Mouse (Mus musculus): ENCODE results near the gene Gzmb.
"Not testable (repeated sequence)": the region's sequence is repeated elsewhere in the genome, so short reads cannot be mapped to it uniquely, and the experiment has no call there.

Gene Gzmb

DNA sequence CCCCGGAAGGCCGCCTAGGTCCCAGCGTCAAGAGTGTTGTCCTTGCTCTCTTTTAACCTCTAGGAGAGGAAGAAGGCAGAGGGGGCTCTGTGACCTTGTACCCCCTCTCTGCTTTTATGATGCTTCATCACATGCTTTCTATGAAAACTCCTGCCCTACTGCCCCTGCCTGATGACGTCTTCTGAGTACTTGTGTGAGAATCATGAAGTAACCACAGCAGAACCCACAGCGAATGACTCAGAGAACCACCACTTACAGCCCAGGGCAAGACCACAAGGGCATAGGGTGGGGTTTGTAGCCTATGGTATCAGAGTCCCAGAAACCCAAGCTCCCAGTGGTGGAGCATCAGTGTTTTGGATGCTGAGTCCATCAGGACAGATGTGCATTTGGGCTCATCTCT lies at the start of gene Gzmb:
Gene Gzmb (minus strand): TSS at position 108 of the 400 bp plus-strand sequence.
- no peak for DNase-seq

DNA sequence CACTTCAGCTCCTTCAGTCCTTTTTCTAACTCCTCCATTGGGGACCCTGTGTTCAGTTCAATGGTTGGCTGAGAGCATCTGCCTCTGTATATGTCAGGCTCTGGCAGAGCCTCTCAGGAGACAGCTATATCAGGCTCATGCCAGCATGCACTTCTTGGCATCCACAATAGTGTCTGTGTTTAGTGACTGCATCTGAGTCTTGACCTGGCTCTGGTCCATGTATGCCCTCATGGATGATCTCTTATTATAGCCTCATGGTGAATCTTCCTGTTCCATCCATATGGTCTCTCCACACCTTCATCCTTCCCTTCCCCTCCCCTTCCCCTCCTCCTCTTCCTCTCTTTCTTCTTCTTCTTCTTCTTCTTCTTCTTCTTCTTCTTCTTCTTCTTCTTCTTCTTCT lies 49.7 kb upstream of the Gzmb start:
- not testable (repeated sequence) for DNase-seq

DNA sequence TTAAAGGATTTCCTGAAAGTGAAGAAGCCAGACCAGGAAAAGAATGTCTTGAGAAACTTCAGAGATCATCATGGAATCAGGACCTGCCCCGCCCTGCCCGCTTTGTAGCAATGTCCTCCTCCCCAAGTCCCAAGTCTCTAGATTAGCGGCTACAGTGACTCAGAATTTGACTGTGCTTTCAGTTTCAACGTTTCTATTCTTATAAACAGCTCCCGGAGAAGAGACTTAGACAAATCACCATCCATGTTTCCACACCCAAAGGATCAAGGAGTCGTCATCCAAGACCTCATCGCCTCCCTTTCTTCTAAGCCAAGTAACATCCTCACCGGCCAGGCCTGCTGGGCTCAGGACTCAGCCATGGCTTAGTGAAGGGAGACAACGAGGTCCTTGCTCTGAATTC lies 48.2 kb upstream of the Gzmb start:
- DNase-seq = no peak

DNA sequence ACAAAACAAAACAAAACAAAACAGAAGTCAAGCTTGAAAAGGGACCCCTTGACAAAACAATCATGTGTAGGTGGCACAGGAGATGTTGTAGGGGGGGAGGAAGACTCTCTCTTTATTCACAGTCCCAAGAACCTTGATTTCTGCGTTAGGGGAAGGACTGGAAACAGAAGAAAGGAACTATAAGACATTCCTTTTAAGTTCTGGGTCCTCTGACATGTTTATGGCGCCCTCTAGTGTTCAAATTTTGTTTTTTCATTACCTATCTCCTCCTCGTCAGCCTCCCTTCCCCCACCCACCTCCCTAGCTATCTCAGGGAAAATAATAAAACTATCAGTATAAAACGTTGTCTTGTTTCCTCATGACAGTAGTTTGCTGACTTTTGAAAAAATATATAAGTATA lies 42.1 kb upstream of the Gzmb start:
- DNase-seq = peak; percentile 56

DNA sequence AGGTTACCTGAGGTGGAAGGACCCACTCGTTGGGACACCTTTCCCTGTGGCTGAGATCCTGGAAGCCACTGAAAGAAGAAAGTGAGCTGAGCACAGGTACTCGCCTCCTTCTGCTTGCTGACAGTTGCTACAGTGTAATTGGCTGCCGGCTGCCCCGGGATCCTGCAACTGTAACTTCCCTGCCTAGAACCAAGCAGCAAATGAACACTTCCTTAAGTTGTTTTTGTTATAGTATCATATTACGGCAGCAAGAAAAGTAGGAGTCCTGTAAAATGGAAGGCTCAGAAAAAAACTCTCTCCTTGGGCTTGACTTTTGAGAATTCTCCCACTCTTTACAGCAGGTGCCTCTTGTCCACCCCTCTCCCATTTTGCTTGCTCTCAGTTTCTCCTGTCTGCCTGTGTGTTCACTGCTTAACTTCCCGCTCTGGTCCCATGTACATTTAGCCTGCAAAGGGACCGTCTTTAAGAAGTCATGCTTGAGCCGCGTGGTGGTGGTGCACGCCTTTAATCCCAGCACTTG lies 41.5 kb upstream of the Gzmb start:
- DNase-seq = no peak

DNA sequence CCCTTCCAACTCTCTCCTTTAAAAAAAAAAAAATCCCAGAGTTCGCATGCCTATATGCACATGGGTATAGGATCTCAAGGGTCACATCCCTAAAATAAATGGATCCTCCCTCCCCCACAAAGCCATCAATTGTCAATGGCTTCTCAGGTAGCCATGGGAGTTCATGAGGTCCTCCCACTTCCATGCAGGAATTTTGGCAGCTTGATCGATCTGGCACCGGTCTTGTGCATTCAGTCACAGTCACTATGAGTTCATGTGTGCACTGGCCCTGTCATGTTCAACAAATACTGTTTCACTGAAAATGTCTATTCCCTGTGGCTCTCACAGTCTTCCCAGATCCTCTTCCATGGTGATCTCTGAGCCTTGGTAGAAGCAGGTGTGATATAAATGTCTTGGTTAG lies 40.0 kb upstream of the Gzmb start:
- no peak for DNase-seq

DNA sequence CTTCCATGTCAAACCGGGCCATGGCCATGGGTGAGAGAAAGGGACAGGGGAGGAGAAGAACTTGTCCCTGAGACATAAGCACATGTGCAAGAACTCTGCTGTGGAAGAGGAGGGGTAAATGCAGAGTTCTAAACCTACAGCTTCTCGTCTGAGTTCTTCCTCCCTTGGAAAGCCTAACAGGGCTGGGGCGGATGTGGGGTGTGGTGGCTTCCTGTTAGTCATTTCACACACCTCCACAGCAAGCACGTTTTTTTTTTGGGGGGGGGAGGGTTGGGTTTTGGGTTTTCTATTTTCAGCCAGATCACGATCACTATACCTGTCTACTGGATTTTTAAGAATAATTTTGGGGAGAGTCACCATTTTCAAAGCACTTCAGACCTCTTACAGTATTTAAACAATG lies 34.7 kb upstream of the Gzmb start:
- no peak for DNase-seq

DNA sequence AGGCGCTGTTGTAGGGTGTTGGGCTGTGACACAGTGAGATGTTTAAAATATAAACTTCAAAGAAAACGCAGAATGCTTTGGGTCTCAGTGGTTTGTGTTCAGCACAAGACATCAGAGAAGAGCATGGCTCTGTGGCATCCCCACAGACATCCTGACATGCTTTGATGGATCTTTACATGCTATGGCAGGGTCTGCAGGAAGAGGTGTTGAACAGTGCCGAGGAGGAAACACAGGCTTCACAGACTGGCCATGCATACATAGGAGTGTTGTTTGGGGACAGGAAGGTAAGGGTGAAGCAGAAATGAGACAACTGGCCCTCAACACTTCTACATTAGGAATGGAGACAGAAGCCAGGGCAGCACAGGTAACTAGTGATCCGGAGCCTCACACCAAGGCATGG lies 34.0 kb upstream of the Gzmb start:
- DNase-seq = no peak

DNA sequence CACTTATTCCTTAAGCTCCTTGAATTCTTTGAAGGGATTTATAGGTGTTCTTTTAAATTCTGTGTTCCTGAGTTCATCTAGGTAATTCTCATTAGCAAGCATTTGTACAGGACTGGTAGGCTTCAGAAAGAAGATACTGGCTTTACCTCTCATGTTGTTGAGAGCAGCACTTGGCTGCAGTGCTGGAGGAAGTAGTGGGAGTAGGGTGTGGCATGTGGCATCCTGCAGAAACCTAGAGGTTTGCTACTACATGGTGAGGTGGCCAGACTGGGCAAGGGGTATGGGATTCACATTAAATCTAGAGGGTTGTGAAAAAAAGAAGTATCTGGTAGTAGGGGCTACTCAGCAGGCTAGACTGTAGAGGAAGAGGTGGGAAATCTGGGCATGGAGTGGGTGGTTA lies 31.1 kb upstream of the Gzmb start:
- no peak for DNase-seq

DNA sequence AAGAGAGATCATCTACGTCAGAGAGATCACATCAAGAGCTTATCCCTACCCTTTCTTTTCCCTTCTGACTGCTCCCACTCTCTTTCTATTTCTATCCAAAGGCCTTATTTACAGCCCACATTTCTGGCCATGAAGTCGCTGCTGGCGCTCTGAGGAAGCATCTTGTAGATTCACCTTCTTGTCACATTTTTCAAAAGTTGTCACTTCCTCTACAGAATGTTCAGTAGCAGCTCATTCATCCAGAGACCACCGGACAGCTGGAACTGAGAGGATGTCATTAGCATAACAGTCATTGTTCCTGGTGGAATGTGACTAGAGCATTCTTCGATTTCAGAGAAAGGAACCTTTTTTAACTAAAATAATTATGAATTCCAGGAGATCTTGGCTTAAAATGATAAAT lies 26.6 kb upstream of the Gzmb start:
- DNase-seq = no peak

DNA sequence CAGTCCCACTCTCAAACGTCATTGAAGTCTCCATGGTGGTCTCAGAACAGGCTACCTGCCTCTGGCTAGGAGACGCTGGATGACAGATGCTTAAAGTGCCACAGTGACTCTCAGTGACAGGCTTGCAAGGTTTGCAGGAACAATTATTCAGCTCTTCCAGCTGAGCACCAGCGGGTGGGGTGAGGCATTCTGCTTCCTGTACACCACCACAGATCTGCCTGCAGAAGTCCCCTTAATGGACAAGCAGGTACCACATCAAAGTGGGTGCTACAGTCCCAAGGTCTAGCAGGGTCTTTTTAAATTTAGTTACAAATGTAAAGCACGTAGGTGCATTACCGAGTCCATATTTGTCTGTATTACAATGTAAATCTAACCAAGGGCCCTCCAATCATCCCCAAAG lies 25.7 kb upstream of the Gzmb start:
- no peak for DNase-seq

DNA sequence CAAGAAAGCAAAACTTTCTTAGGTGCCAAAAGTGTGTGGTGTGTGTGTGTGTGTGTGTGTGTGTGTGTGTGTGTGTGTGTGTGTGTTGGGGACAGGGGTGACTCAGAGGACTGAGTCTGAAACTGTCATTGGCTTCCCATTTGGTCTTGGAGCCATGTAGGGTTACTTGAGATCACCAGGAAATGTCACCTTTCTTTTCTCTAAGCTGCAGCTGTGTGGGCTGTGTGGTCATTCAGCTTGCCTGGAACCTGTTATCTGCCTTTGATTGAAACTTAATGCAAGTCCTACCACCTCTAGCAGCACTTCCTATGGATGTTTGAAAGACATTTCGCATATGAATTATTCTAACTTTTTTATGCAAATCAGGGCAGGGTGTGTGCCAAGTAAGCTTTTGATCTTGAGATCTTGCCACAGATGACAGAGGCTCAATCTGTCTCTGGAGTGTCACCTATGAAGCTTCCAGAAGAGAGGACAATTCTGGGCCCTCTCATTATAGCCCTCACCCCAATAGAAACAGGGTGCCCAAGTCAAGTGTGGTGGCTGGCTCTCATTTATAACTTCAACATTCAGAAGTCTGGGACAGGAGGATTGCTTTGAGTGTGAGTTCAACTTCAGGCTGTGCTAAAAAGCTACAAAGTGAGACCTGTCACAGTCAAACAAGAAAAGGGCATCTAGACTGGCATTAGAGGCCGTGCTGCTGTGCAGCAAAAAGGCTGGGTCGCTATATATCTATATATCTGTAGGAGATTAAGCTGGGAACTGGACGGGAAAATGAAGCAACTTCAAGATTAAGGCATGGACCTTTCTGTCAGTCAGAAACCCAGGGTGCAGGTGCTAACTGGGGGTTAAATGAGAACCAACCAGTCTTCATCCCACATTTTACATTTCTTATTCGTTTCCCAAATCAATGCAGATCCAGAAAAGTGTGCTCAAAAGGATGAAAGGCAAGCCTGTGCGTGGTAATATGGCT lies 22.6 kb upstream of the Gzmb start:
- DNase-seq = no peak

DNA sequence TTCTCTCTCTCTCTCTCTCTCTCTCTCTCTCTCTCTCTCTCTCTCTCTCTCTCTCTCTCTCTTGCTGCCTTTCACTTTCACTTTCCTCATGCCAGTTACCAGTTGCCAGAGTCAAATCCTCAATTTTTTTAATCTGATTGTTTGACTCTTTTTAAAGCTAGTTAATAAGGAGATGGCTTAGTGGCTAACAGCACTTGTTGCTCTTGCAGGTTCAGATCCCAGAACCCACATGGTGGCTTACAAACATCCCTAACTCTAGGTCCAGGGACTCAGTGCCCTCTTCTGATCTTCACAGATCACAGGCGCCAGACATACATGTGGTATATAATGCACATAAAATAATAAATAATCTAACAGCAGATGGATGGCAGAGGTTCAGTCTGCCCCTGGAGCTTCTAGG lies 21.8 kb upstream of the Gzmb start:
- no peak for DNase-seq

DNA sequence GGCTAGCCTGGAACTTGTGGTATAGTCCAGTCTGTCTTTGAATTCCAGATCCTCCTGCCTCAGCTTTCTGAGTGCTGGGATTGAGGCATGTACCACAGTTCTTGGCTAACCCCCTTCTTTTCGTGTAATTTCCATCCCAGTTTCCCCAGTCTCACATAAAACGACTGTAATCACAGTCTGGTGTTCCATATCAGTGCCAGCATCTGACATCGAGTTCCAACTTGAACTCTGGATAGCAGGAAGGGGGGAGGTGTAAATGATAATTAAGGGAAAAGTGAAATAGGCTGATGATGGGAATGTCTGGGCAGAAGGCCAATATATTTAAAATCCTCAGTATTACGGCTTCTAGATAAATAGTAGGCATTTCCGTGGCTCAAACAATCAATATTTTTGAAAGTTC lies 19.0 kb upstream of the Gzmb start:
- DNase-seq = no peak

DNA sequence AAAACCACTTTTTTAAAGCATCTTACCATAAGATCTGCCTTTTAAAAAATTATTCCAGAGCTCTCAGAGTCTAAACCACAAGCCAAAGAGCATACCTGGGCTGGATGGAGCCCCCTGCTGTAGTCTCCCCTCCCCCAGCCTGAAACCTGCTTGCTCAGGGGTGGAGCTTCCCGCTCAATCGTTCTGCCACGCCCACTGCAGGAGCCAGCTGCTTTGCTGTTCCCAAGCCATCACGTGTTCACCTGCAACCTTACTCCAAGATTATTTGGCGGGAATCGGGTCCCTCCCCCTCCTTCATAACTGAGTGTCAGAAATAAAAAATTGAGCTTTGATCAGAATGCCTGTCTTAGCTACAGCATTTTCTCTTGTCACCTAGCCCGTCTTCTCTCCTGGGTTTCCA lies 16.6 kb upstream of the Gzmb start:
- DNase-seq = not testable (repeated sequence)

DNA sequence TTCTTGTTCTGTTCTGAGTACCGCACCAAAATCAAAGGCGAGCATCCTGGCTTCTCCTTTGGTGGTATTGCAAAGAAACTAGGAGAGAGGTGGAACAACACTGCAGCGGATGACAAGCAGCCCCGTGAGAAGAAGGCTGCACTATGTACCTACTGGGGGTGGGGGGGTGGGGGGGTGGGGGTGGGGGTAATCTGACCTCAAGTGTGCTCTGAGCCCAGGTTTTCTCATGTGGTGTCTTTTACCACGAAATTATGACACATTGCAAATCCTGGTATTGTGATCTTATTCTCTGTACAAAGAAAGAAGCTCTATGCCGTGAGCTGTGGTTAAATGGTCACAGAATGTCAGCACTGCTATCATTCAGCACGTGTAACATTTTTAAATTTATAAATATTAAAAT lies 14.0 kb upstream of the Gzmb start:
- not testable (repeated sequence) for DNase-seq

DNA sequence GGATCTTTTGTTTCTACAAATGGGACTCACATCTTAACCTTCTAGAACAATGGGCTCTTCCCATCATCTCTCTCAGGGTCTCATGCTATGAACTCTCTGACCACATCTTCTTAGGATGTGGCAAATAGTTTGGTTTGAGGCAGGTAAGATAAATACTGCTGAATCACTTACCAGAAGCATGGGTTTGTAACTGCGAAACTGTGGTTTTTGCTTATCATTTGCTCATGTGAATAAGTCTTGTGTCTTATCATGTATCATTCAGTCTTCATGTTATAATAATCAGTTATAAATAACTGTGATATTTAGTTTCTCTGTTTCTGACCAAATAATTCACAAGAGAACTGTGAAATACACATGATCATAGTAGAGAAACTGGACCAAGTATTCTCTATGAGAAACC lies 4.0 kb upstream of the Gzmb start:
- no peak for DNase-seq

DNA sequence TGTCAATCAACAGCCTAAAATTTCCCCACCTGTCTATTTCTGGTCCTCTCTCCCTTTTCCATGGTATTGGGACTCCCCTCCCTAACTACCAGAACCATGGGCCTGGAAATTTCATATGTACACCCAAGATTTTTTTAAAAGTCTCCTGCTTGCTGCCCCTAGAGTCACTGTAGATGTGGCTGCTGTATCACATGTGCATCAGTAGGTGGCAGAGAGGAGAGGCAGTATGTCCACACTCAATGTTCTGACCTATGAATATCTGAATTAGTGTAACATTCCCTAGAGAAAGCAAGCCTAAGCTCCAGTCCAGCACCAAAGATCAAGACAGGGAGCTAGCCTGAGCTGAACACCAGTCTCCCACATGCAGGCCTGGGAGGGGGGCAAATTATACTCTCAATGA lies 21.7 kb downstream of the Gzmb start:
- no peak for DNase-seq

DNA sequence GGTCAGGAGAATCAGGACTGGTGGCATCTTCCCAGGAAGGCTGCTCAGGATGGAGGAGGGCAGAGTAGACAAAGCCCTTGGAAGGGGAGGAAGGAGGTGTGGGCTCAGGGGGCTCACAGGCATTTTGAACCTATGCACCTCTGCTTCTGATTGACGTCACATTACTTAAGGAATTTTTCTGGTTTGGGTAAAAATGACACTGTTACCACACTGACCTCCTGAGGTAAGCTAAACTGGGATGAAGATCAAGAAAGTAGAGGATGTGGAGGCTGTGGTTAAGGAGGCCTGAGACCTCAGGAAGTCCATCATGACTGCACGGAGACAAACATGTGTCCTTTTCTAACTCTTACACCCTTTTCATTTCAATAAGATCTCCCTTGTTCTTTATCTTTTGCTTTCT lies 27.5 kb downstream of the Gzmb start, which contains the start of gene Gzmc:
Gene Gzmc (minus strand): TSS at position 101 of the 400 bp plus-strand sequence.
- no peak for DNase-seq

DNA sequence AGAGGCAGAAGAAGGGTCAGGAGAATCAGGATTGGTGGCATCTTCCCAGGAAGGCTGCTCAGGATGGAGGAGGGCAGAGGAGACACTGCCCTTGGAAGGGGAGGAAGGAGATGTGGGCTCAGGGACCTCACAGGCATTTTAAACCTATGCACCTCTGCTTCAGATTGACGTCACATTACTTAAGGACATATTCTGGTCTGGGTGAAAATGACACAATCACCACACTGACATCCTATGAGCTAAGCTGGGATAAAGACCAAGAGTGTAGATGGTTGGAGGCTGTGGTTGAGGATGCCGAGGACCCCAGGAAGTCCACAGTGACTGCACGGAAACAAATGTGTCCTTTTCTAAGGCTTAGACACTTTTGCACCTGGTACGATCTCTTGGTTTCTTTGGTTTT lies 50.7 kb downstream of the Gzmb start, which contains the start of gene Gzmf:
Gene Gzmf (minus strand): TSS at position 101 of the 400 bp plus-strand sequence.
- DNase-seq = no peak
